Mouse (Mus musculus) heart, postnatal 14 days (tissue): ENCODE measurements at regions not wholly inside any gene's neighbourhood (a gene's known extent, or its start where the extent isn't known, plus 50 kb on each side); places are given as distances from the start of the nearest gene placed in this dataset.

ENCODE experiments used
- DNase-seq, 2 experiments: peaks; one replicate each; pipeline ENCODE4 v3.0.0; 2021 to 2022
- intact Hi-C: fragments of 180-260 bp; cut with DNase I; formaldehyde crosslinking; loops from one replicate; pipeline ENCODE4 v1.15.1; 2025

DNA sequence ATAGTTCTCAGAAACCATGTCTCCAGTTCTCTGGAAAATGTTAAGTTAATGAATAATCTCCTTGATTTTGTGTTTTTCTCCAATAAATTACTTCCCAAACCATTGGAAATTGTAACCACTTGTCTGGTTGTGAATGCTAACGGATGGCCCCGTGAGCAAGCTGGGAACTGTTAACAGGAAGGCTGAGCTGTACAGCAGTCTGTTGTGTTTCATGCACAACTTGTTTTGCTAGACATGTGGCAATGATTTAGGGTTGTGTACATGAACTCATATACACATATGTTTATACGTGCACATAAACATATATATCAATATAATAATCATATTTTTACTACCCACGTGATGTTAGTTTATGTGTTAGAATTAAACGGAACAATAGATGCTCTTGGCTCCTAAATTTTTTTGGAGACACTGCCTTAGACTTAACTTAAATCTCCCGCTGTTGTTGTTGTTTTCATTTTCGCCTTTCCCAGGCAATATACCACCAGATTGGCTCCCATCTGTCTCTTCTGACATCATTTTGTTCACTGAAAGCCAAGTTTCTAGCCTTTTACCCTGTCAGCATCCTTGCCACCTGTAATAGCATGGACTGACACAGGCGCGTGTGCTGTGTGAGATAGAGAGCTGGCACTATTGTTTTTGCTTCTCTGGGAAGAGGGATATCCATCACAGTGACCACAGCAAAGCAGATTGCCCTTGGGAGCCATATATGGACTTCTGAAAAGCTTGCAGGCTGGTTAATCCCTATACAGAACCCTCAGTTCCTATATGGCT, 231.6 kb downstream of the Fzd1 start:
- no peak for DNase-seq

DNA sequence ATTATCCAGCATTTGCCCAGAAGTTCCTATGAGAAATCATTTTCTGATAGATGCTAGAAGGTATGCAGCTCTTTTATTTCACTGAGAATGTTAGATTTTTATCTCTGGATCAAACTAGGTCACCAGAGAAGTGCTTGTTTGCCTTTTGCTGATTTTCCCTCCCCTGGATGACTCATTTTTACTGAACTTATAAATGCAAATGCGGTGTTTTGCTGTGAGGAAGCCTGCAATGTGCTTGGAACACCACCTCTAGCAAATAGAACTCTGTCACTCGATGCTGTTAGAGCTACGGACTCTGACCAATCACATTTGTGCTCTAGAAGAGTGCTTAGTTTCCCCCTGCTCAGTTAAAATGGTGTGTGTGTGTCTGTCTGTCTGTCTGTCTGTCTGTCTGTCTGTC, 257.2 kb downstream of the Fzd1 start:
- intact Hi-C loops = no loop called here
- no peak for DNase-seq

More for the DNA sequence above, 231.6 kb downstream of the Fzd1 start:
- intact Hi-C loops = no loop called here

GRCm38 (mm10) chr5:4499036-4499435, 258.8 kb downstream of the Fzd1 start:
- peak in 1 of 2 experiments; percentile 9 for DNase-seq

GRCm38 (mm10) chr5:4498425-4498824, 259.4 kb downstream of the Fzd1 start:
- DNase-seq = no peak
- intact Hi-C loops = loop anchor here (10.0 kb wide), 1 partner anchor 256 kb away; the partner anchor contains the start of gene Fzd1

More at GRCm38 (mm10) chr5:4499036-4499435, 258.8 kb downstream of the Fzd1 start:
- intact Hi-C loops = loop anchor here (10.0 kb wide), 1 partner anchor 256 kb away; the partner anchor contains the start of gene Fzd1

DNA sequence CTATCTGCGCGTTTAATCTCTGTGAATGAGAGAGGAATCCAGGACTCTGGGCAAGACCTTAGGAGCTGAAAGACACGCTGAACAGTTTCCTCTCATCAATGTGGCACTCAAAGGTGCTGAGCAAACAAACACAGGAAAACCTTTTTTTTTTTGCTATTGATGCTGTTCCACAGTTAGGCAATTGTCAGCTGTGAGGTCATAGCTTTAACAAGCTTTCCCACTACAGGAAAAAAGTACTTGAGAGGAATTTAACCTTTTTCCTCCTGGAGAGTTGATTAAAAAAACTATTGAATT, 261.0 kb downstream of the Fzd1 start:
- DNase-seq = peak in 1 of 2 experiments; percentile 5
- intact Hi-C loops = loop anchor here (10.0 kb wide), 1 partner anchor 258 kb away; the partner anchor contains the start of gene Fzd1

DNA sequence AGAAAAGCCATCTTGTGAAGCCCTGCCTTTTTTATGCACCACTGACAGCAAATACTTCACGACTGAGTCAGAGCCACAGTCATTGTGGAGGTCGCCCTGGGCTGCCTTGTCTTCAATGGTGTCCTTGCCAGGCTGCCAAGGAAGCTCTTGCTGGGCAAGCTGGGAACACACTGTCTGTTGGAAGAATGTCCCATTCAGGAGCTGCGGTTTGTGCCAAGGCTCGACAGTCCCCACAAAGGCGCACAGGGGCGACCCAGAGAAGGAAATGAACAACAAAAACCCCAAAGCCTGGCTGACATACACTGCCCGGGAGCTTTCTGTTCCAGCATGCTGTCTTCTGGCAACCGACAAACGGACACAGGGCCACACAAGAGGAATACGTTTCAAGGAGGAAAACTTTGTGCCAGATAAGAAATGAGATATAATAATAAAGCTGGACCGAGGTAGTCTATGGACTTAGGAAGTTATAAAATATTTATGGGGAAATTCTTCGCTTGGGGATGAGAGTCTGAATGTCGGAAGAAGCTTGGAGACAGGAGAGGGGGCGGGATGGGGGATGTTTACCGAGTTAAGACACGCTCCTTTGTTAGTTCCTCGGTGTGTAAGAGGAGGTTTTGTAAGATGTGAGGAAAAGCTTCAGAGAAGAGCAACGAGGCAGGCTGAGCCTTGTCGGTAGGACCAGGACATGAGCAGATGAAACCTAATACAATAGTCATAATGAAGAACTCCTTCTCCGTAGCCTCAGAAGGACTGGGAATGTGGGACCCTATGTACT, 261.5 kb downstream of the Fzd1 start:
- peak; percentile 33 to 35 for DNase-seq
- intact Hi-C loops = loop anchor here (10.0 kb wide), 1 partner anchor 258 kb away; the partner anchor contains the start of gene Fzd1

- no peak for DNase-seq
- intact Hi-C loops = loop anchor here (10.0 kb wide), 1 partner anchor 259 kb away; the partner anchor contains the start of gene Fzd1
These were observed 262.4 kb downstream of the Fzd1 start for GRCm38 (mm10) chr5:4495482-4495881.

- no peak for DNase-seq
- intact Hi-C loops = no loop called here
These were observed 271.3 kb downstream of the Fzd1 start for GRCm38 (mm10) chr5:4486391-4487132.

GRCm38 (mm10) chr5:4485542-4486390, 272.1 kb downstream of the Fzd1 start:
- peak in 1 of 2 experiments; percentile 27 for DNase-seq
- intact Hi-C loops = no loop called here

GRCm38 (mm10) chr5:4484780-4485179, 273.1 kb downstream of the Fzd1 start:
- no peak for DNase-seq
- intact Hi-C loops = no loop called here

- no peak for DNase-seq
- intact Hi-C loops = no loop called here
These were observed 273.7 kb downstream of the Fzd1 start for GRCm38 (mm10) chr5:4484151-4484550.

DNA sequence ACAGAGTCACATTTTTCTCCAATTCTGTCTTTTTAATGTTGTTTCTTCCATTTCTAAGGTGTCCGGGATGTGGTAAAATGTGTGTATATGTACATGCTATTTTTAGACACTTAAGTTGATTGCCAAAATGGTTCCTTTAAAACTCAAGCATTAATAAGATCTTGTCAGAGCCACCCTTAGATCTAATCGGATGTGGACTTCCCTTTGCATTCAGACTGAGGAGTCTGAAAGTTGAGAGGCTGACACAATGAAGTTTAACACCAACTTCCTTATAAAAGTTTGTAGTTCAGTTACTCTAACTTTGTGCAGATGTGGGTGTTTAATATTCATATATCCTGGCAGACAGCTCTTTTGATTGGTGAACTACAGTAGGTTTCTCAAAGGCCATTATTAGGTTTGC, 282.1 kb downstream of the Mterf1b start:
- intact Hi-C loops = no loop called here
- DNase-seq = no peak
